Mouse (Mus musculus) erythroblast, embryonic 14.5 days (primary cell): Measurements from ENCODE around the gene Chst14.

Experiments used
- GATA1 ChIP-seq: IDR thresholded peaks from 2 replicates; pipeline ENCODE4 v1.6.1; 2012; ENCODE audit warnings: low read length, inconsistent platforms, mixed read lengths
- TAL1 ChIP-seq: IDR thresholded peaks from 3 replicates; pipeline ENCODE4 v1.6.1; 2012; ENCODE audit warnings: low read length, inconsistent platforms, mixed read lengths

GRCm38 (mm10) chr2:118960413-118960812, 34.1 kb downstream of the Chst14 start:
- TF ChIP-seq TAL1, result no peak
- no peak for TF ChIP-seq GATA1
